Mouse (Mus musculus) testis, adult 2 months (tissue): ENCODE data around the gene Gm17949.

Source experiments
- CTCF ChIP-seq: fragments of 200-500 bp; IDR thresholded peaks from 2 replicates; pipeline ENCODE4 v1.5.1; 2012; ENCODE audit warnings: low read depth, mild to moderate bottlenecking, inconsistent platforms, low read length, moderate library complexity; ENCODE audit not compliant: control insufficient read depth, insufficient read depth, insufficient replicate concordance
- POLR2A ChIP-seq: fragments of 200-500 bp; IDR thresholded peaks from 2 replicates; pipeline ENCODE4 v1.6.1; 2012; ENCODE audit warnings: low read depth, mild to moderate bottlenecking, inconsistent platforms, low read length, moderate library complexity; ENCODE audit not compliant: control insufficient read depth

GRCm38 (mm10) chr17:57047406-57047805 is 36.1 kb downstream of the Gm17949 start:
- TF ChIP-seq CTCF (no peak), POLR2A (no peak)
